Mouse (Mus musculus): ENCODE data around the gene Serpinb1b.

- TF ChIP-seq GATA1 (IDR thresholded peaks at IDR 0.05; ENCODE audit: borderline replicate concordance, low read length) (no peak), CTCF (IDR thresholded peaks at IDR 0.05; ENCODE audit: low read depth, low read length) (no peak)
These were observed 27.3 kb downstream of the Serpinb1b start for GRCm38 (mm10) chr13:33105626-33106025.
